Mouse (Mus musculus) testis, adult 2 months (tissue): Measurements from ENCODE around the gene Tpcn1.

ENCODE experiments used
- CTCF ChIP-seq: fragments of 200-500 bp; IDR thresholded peaks from 2 replicates; pipeline ENCODE4 v1.5.1; 2012; ENCODE audit warnings: low read depth, mild to moderate bottlenecking, inconsistent platforms, low read length, moderate library complexity; ENCODE audit not compliant: control insufficient read depth, insufficient read depth, insufficient replicate concordance
- POLR2A ChIP-seq: fragments of 200-500 bp; IDR thresholded peaks from 2 replicates; pipeline ENCODE4 v1.6.1; 2012; ENCODE audit warnings: low read depth, mild to moderate bottlenecking, inconsistent platforms, low read length, moderate library complexity; ENCODE audit not compliant: control insufficient read depth

DNA sequence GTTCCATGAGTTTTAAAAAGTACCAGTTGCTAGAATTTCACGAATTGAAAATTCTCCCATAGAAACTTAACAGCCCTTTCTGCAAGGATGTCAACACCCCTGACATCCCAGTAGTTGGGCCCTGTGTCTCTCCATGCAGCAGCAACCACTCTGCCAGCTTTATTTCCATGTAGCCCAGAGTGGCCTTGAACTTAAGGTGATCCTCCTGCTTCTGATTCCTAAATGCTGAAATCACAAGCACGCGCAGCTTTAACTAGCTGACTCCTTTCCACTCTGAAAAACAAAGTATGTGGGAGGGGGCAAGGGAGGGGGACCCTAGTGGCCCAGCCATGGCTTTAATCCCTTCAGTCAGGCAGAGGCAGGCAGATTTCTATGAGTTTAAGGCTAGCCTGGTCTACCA, 18.9 kb upstream of the Tpcn1 start:
- TF ChIP-seq POLR2A = no peak
- TF ChIP-seq CTCF = no peak
